Mouse (Mus musculus) small intestine, adult 2 months (tissue): ENCODE data around the gene Gh. TPM values are rescaled to one million over a fixed set of nuclear protein-coding genes. Genes with fewer than 3 reads are reported as not detected.

Experiments used
- H3K27ac ChIP-seq: fragments of 200-500 bp; 2 replicates; pipeline ENCODE4 v1.5.1; 2012; ENCODE audit warnings: low read depth, low read length, control low read depth, inconsistent platforms; ENCODE audit not compliant: insufficient read depth
- H3K27me3 ChIP-seq: fragments of 200-500 bp; 2 replicates; pipeline ENCODE4 v1.6.1; 2012; ENCODE audit warnings: mild to moderate bottlenecking, moderate library complexity, low read length, inconsistent platforms; ENCODE audit not compliant: control insufficient read depth, insufficient read depth
- H3K36me3 ChIP-seq: fragments of 200-500 bp; 2 replicates; pipeline ENCODE4 v1.6.1; 2012; ENCODE audit warnings: mild to moderate bottlenecking, low read length, control low read depth, inconsistent platforms; ENCODE audit not compliant: control insufficient read depth, insufficient read depth
- H3K4me1 ChIP-seq: fragments of 200-500 bp; 2 replicates; pipeline ENCODE4 v1.6.1; 2012; ENCODE audit warnings: low read length, inconsistent platforms, mixed read lengths; ENCODE audit not compliant: control insufficient read depth, insufficient read depth, insufficient read length
- H3K4me3 ChIP-seq: fragments of 200-500 bp; 2 replicates; pipeline ENCODE4 v1.5.1; 2012; ENCODE audit warnings: low read depth, mild to moderate bottlenecking, control low read depth, inconsistent platforms, low read length, moderate library complexity
- CTCF ChIP-seq: fragments of 200-500 bp; IDR thresholded peaks from 2 replicates; pipeline ENCODE4 v1.5.1; 2012; ENCODE audit warnings: low read depth, mild to moderate bottlenecking, control low read depth, inconsistent platforms, low read length, moderate library complexity, mixed read lengths; ENCODE audit not compliant: insufficient replicate concordance, insufficient read length; ENCODE audit errors: extremely low read depth
- POLR2A ChIP-seq: fragments of 200-500 bp; IDR thresholded peaks from 2 replicates; pipeline ENCODE4 v1.6.1; 2012; ENCODE audit warnings: low read depth, mild to moderate bottlenecking, control low read depth, inconsistent platforms, low read length, moderate library complexity
- WGBS: fragments of 180-500 bp; shearing (Covaris S2); methylation state at CpG from one replicate; pipeline ENCODE4 v1.1.7; 2018; 5-methylcytosine and 5-hydroxymethylcytosine counted together
- polyA plus RNA-seq: library from polyadenylated mRNA; depleted of rRNA; stranded (reverse); fragments of >200 nt; gene quantifications from 2 replicates; pipeline ENCODE4 v1.2.3, GENCODE M21; 2012

Gene Gh
- polyA plus RNA-seq, 1 experiment, result 0.24 TPM

DNA sequence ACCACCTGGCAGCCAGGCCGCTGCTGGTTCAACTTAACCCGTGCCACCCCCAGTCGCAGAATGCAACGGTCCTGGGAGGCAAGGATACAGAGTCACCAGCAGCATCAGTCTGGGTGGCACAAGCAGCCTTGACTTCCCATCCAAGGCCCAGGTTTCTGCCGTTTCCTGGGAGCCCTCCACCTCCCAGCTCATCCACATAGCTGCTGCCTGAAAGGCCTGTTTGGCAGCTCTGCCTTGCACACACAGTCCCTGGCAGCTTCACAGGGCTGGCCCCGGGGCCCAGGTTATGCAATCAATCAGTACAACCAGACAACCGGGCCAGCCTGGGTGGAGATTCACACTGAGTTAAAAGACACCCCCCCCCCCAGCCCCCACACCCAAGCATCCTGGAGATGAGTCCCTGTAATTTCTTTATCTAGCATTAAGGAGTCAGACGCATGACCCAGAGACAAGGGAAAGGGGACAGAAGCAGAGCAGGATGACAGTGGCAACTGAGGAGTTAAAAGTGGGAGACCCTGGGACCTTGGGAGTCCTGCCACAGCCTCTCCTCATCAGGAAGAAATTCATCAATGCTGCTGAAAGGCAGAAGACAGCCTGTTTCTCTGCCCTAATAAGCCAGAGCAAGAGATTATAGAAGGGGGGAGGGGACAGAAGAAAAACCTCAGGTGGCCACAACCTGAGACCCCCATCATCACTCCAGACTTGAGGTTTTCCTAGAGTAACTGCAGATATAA lies 33.2 kb downstream of the Gh start:
- WGBS, result 8% methylated on average over 8 of the region's 8 CpGs
- Histone ChIP-seq H3K4me3 (0 out of 2 replicates have a peak overlapping the region, but pooled peaks have one; percentile 1), H3K36me3 (peaks cover 36% of the 10 kb centered on the region), H3K27ac (peak overlapping the region; percentile 58), H3K4me1 (peaks cover 29% of the 10 kb centered on the region), H3K27me3 (no peaks in the 10 kb centered on the region)
- no peak for TF ChIP-seq CTCF
- no peak for TF ChIP-seq POLR2A

DNA sequence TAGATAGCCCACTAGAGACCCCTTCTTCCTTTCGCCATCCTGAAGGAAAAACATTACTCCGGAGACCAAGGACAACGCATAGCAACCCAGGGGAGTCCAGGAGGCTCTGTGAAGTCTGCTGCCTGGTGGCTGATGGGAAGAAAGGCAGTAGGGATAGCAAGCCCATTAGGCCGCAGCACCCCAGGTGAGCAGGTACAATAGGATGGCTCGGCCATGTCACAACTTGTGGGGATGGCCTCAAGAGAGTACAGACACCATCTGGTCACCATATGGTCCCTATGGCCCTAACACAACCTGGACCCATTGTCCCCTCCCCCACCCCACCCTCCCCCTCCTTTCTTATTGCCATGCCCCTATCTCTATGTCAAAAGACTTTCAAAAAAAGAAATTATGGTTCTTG lies 33.8 kb downstream of the Gh start:
- 29% methylated on average over 5 of the region's 5 CpGs for WGBS
- Histone ChIP-seq H3K4me3 (no peak overlapping the region; the same call in 1 of the 2 replicates), H3K4me1 (peaks cover 29% of the 10 kb centered on the region), H3K36me3 (peaks cover 42% of the 10 kb centered on the region), H3K27ac (peak overlapping the region; percentile 70), H3K27me3 (no peaks in the 10 kb centered on the region)
- TF ChIP-seq POLR2A, result no peak
- no peak for TF ChIP-seq CTCF

DNA sequence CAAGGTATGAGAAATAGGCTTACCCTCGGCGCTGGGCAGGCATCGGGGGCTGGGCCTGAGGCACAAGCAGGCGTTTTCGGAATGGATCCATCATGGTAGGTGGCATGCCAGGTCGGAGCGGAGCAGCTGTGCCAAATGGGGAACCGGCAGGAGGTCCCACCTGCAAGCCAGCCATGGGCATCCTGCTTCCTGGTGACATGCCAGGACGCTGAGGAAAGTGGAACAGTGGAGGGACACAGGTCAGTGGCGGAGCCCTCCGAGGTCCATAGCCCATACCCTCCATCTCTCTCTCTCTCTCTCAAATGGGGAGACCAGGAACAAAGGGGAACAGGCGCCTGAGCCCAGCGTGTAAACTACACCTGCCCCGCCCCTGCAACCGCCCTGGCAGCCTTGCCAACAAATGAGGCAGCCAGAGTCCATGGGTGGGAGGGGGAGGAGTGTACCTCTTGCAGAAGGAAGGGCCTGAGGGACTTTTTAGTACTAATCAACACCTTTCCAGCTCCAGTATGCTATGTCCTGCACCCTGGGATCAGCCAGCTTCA lies 34.3 kb downstream of the Gh start:
- peak overlapping the region; percentile 70 for H3K27ac ChIP-seq
- peaks cover 29% of the 10 kb centered on the region for H3K4me1 ChIP-seq
- H3K4me3 ChIP-seq, result peak overlapping the region; percentile 38
- TF ChIP-seq CTCF, result no peak
- TF ChIP-seq POLR2A, result no peak
- H3K36me3 ChIP-seq, result peaks cover 47% of the 10 kb centered on the region
- no peaks in the 10 kb centered on the region for H3K27me3 ChIP-seq
- 25% methylated on average over 15 of the region's 15 CpGs for WGBS

DNA sequence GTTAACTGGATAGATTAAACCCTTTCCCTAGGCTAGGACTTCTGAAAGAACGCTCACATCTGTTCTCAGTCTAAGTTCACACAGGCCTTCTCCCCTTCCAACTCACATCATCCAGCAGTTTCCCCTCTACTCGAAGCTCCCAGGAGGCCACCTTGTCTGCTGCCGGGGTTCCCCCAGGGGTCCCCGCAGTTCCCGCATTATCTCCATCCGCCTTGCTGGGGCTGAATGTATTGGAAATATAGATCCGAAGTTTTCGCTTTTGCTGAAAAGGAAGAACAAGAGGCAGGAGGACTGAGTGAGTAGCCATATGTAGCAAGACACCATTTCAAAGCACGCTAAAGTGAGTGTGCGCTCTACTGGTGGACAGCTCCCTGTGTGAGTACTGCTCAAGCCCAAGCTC lies 35.2 kb downstream of the Gh start:
- Histone ChIP-seq H3K27ac (no peak overlapping the region), H3K36me3 (peaks cover 57% of the 10 kb centered on the region), H3K4me1 (peaks cover 29% of the 10 kb centered on the region), H3K4me3 (no peak overlapping the region), H3K27me3 (no peaks in the 10 kb centered on the region)
- no peak for TF ChIP-seq POLR2A
- TF ChIP-seq CTCF, result no peak
- 93% methylated on average over 10 of the region's 10 CpGs for WGBS

DNA sequence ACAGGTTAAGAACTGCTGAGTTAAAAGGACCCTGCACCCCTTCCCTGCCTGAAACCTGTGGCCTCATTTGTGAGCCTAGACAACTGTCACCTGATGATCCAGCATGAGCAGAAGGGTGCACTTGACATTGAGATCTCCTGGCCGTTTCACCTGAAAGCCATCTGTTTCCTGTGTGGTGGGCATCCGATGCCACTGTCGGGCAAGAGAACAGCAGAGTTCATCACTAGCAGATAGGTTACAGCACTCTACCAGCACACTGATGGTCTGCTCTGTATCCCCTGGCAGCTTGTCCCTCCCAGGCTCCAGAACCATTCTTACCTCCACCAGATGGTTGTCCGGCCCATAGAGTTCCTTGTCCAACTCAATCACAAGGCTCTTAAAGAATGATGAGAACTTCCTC lies 36.1 kb downstream of the Gh start:
- peaks cover 63% of the 10 kb centered on the region for H3K36me3 ChIP-seq

DNA sequence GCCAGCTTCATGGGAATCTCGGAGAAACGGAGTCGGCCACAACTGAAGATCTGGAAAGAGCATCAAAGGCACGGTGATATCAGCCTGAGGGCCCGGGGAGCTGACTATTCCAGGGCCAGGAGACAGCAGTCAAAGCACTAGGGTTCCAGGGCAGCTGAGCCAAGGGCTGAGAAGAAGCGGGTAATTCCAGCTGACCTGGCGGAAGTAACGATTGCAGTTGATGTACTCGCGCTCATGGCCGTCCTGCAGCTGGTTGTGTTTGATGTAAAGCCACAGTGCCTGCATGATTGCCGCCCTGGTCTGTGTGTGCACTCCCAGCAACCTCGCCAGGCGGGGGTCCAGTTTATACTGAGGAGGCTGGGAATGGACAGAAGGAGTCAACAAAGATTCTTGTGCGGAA lies 36.7 kb downstream of the Gh start:
- peaks cover 65% of the 10 kb centered on the region for H3K36me3 ChIP-seq
- no peak overlapping the region for H3K27ac ChIP-seq
- no peaks in the 10 kb centered on the region for H3K27me3 ChIP-seq
- 90% methylated on average over 15 of the region's 15 CpGs for WGBS
- peaks cover 20% of the 10 kb centered on the region for H3K4me1 ChIP-seq
- H3K4me3 ChIP-seq, result no peak overlapping the region
- TF ChIP-seq CTCF (no peak), POLR2A (no peak)

More for the DNA sequence above, 36.1 kb downstream of the Gh start:
- TF ChIP-seq POLR2A, result no peak
- TF ChIP-seq CTCF, result no peak
- H3K27me3 ChIP-seq, result no peaks in the 10 kb centered on the region
- H3K4me3 ChIP-seq, result no peak overlapping the region
- no peak overlapping the region for H3K27ac ChIP-seq
- 83% methylated on average over 4 of the region's 4 CpGs for WGBS
- peaks cover 26% of the 10 kb centered on the region for H3K4me1 ChIP-seq

DNA sequence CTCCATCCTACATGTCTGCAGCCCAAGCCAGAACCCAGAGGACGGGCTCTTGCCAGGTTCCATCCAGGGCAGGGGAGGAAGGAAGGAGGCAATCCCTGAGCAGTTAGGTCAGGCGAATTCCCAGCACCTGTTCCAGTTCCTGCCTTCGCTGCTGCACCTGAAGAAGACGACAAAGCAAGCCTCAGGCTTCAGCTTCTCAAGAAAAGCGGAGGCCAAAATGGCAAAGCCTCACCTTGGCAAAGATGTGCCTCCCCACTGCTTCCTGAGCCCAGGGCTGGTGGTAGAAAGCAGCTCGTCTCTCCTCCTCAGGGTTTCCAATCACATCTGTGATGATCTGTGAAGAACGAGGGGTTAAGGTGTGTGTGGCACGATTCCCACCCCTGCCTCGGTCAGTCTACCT lies 37.7 kb downstream of the Gh start:
- peaks cover 16% of the 10 kb centered on the region for H3K4me1 ChIP-seq
- no peak overlapping the region for H3K4me3 ChIP-seq
- TF ChIP-seq POLR2A, result no peak
- no peak for TF ChIP-seq CTCF
- peaks cover 66% of the 10 kb centered on the region for H3K36me3 ChIP-seq
- WGBS, result 83% methylated on average over 9 of the region's 9 CpGs
- H3K27me3 ChIP-seq, result no peaks in the 10 kb centered on the region
- no peak overlapping the region for H3K27ac ChIP-seq

DNA sequence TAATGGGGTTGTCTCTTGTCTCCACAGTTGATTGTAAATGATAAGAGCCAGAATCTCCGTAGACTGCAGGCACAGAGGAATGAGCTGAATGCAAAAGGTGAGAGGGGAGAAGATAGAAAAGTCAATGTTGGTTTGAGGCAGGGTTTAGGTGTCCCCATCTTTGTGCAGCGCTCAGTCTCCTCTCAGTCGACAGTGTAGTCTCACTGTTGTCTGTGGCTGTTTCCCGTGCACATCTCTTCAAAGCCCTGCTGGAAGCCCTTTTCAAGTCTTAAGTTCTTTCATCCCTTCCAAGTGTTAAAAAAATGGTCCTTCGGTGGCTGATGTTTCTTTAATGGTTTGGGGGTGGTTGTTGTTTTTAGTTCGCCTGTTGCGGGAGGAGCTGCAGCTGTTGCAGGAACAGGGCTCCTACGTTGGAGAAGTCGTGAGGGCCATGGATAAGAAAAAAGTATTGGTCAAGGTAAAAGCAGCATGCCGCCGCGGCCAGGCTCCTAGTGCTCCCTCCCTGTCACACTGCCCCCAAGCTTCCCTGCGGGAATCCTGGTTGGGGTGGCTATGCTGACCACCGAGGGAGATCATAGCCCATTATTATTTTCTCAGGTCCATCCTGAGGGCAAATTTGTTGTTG lies 40.7 kb downstream of the Gh start:
- no peak for TF ChIP-seq POLR2A
- no peak overlapping the region for H3K27ac ChIP-seq
- no peak overlapping the region for H3K4me3 ChIP-seq
- 81% methylated on average over 14 of the region's 14 CpGs for WGBS
- peaks cover 58% of the 10 kb centered on the region for H3K36me3 ChIP-seq
- H3K27me3 ChIP-seq, result no peaks in the 10 kb centered on the region
- 0 out of 2 replicates have a peak, but pooled peaks cover 2% of the 10 kb centered on the region for H3K4me1 ChIP-seq
